In the genomic region with DNA sequence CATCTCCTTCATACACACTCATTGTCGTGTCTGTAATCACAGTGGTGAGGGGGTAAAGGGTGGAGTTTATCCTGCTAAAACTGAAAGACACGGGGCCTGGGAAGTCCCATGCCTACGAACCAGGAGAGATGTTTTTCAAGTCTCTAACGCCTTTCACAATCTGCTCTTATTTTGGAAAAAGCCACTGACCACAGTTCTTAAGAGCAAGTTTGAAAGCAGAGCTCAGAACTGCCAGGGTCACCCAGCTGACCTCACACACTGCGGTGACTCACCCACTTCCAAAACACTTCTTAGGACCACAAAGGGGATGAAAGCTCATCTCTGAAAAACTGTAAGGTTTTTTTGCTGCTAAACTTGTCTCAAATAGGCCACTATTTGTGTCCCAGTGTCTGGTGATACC, we compare ENCODE assay signal across 21 mouse cellular contexts.
DNase-seq lines count a peak whose midpoint lies in the region; ATAC-seq and TF ChIP-seq lines count a peak whose summit lies in the region.
"Had no signal": no experiment of that assay in that cellular context is flagged by ENCODE, and none has a peak within 500 bp of the region (broad histone marks: within the 10 kb centered on the region; RNA-seq: fewer than 3 reads in every experiment).

No protein-coding gene starts in this region.

- H3K9me3 ChIP-seq in midbrain, embryonic 16.5 days (replicated peaks; ENCODE audit: control insufficient read depth, low read length, poor library complexity, severe bottlenecking), result no peaks in the 10 kb centered on the region
- H3K9me3 ChIP-seq: forebrain, embryonic 15.5 days; G1E; heart, embryonic 13.5 days; liver, embryonic 12.5 days; lung, embryonic 15.5 days; midbrain, embryonic 15.5 days had no signal

- no peak overlapping the region for H3K4me3 ChIP-seq in heart, adult 2 months
- H3K4me3 ChIP-seq in myocyte, result no peak overlapping the region
- no peak overlapping the region for H3K4me3 ChIP-seq in midbrain, embryonic 16.5 days (ENCODE audit: low read depth, low read length)
- H3K4me3 ChIP-seq: embryonic facial prominence, embryonic 12.5 days; forebrain, embryonic 15.5 days; heart, embryonic 13.5 days; liver, embryonic 12.5 days; lung, embryonic 15.5 days; midbrain, embryonic 15.5 days had no signal

- H3K79me2 ChIP-seq in heart, adult 2 months (replicated peaks; ENCODE audit: control insufficient read depth, insufficient read depth, low read length), result no peaks in the 10 kb centered on the region
- no peaks in the 10 kb centered on the region for H3K79me2 ChIP-seq in myocyte (ENCODE audit: control insufficient read depth, insufficient read depth)

- no peak for TF ChIP-seq CTCF in heart, adult 2 months (IDR thresholded peaks at IDR 0.05)

- no peak for ATAC-seq in midbrain, embryonic 16.5 days
- ATAC-seq: CD4-positive, CD25-positive, alpha-beta regulatory T cell, adult 4 months; forebrain, embryonic 15.5 days; liver, embryonic 12.5 days; midbrain, embryonic 15.5 days had no signal

- no peak for TF ChIP-seq POLR2A in heart, adult 2 months (IDR thresholded peaks at IDR 0.05; ENCODE audit: insufficient read depth, low read depth, low read length)
- TF ChIP-seq POLR2A in myocyte (IDR thresholded peaks at IDR 0.05; ENCODE audit: insufficient read length, low read depth), result no peak

- H3K27me3 ChIP-seq in heart, adult 2 months (ENCODE audit: control insufficient read depth, insufficient read depth, low read length), result no peaks in the 10 kb centered on the region
- H3K27me3 ChIP-seq in myocyte (ENCODE audit: control insufficient read depth, insufficient read depth, insufficient read length), result no peaks in the 10 kb centered on the region
- H3K27me3 ChIP-seq in midbrain, embryonic 16.5 days (ENCODE audit: control insufficient read depth, insufficient read depth, low read depth, low read length), result no peaks in the 10 kb centered on the region
- H3K27me3 ChIP-seq: embryonic facial prominence, embryonic 12.5 days; forebrain, embryonic 15.5 days; liver, embryonic 12.5 days; lung, embryonic 15.5 days; midbrain, embryonic 15.5 days had no signal

- peaks cover 2% of the 10 kb centered on the region for H3K4me1 ChIP-seq in heart, adult 2 months (ENCODE audit: control insufficient read depth, insufficient read depth, low read length)
- no peaks in the 10 kb centered on the region for H3K4me1 ChIP-seq in midbrain, embryonic 16.5 days (ENCODE audit: control insufficient read depth, insufficient read depth, low read length)
- H3K4me1 ChIP-seq: liver, embryonic 12.5 days; midbrain, embryonic 15.5 days had no signal

- TF ChIP-seq EP300 in heart, adult 2 months (IDR thresholded peaks at IDR 0.05; ENCODE audit: insufficient read depth, low read depth, low read length), result no peak

- peak overlapping the region; percentile 74 for H3K4me2 ChIP-seq in myocyte (ENCODE audit: low read depth)
- no peak overlapping the region for H3K4me2 ChIP-seq in midbrain, embryonic 16.5 days (ENCODE audit: low read length)
- H3K4me2 ChIP-seq: embryonic facial prominence, embryonic 12.5 days; forebrain, embryonic 15.5 days; heart, embryonic 13.5 days; hindbrain, embryonic 14.5 days; liver, embryonic 12.5 days; lung, embryonic 15.5 days; midbrain, embryonic 15.5 days had no signal

- intact Hi-C loops in heart, adult 2 months (cut with DNase I), result no loop called here

- DNase-seq in heart, adult 2 months, result no peak
- no peak for DNase-seq in heart, adult 9 months (ENCODE audit: low spot score in 2 of 2)
- DNase-seq in 416B (ENCODE audit: low read depth) (peak; percentile 81), adipocyte (ENCODE audit: low spot score) (peak; percentile 48)
- no peak for DNase-seq in left cerebral cortex, adult 18-20 months (ENCODE audit: low spot score in 2 of 2)
- DNase-seq: adrenal gland, postnatal 10 days; cerebellum, adult 9-10 months; kidney, adult 8-10 months; kidney, postnatal 14 days; right cerebral cortex, postnatal 25 days had no signal

- H3K27ac ChIP-seq in heart, adult 2 months, result peak overlapping the region; percentile 12
- no peak overlapping the region for H3K27ac ChIP-seq in midbrain, embryonic 16.5 days (ENCODE audit: low read length)
- H3K27ac ChIP-seq: embryonic facial prominence, embryonic 12.5 days; forebrain, embryonic 15.5 days; heart, embryonic 13.5 days; hindbrain, embryonic 14.5 days; liver, embryonic 12.5 days; lung, embryonic 15.5 days; midbrain, embryonic 15.5 days had no signal

- no peak overlapping the region for H3ac ChIP-seq in myocyte (ENCODE audit: control insufficient read depth, insufficient read length)

- WGBS in heart, adult 2 months, result 30% methylated on average over 5 of the region's 5 CpGs
- 38% methylated on average over 5 of the region's 5 CpGs for WGBS in midbrain, embryonic 16.5 days

- H3K36me3 ChIP-seq in heart, adult 2 months (ENCODE audit: control insufficient read depth, insufficient read depth, low read length), result no peaks in the 10 kb centered on the region; the same call in 1 of the 2 replicates
- H3K36me3 ChIP-seq in myocyte (ENCODE audit: control insufficient read depth, insufficient read depth), result no peaks in the 10 kb centered on the region
- H3K36me3 ChIP-seq in midbrain, embryonic 16.5 days (ENCODE audit: control insufficient read depth, insufficient read depth, low read length), result no peaks in the 10 kb centered on the region
- H3K36me3 ChIP-seq: embryonic facial prominence, embryonic 12.5 days; forebrain, embryonic 15.5 days; G1E; heart, embryonic 13.5 days; liver, embryonic 12.5 days; lung, embryonic 15.5 days; midbrain, embryonic 15.5 days had no signal

- H3K9ac ChIP-seq in heart, adult 2 months (ENCODE audit: low read depth, low read length), result no peak overlapping the region
- H3K9ac ChIP-seq in midbrain, embryonic 16.5 days (ENCODE audit: low read depth, low read length), result no peak overlapping the region
- H3K9ac ChIP-seq: embryonic facial prominence, embryonic 12.5 days; forebrain, embryonic 15.5 days; heart, embryonic 13.5 days; hindbrain, embryonic 14.5 days; liver, embryonic 12.5 days; lung, embryonic 15.5 days; midbrain, embryonic 15.5 days had no signal

TF ChIP-seq in myocyte, 11 proteins besides CTCF, POLR2A, EP300 and RAD21:
- TF ChIP-seq CEBPB (IDR thresholded peaks at IDR 0.05; ENCODE audit: insufficient read depth, poor library complexity, severe bottlenecking) (peak; percentile 63), REST (IDR thresholded peaks at IDR 0.05; ENCODE audit: insufficient read depth, insufficient read length) (no peak)

Comparison
In these comparisons a context has a peak if more than half of its experiments do, and no peak if none do; other contexts are left out.
1. DNase-seq: peak in 416B (single experiment) and adipocyte (single experiment); none in heart, adult 2 months (0 of 2), heart, adult 9 months (0 of 2) and left cerebral cortex, adult 18-20 months (0 of 2).